Mouse (Mus musculus) kidney, embryonic 14.5 days (tissue): ENCODE measurements around the gene Zfc3h1. TPM values are rescaled to one million over a fixed set of nuclear protein-coding genes. Genes with fewer than 3 reads are reported as not detected.

Source experiments
- ATAC-seq: fragments of 200-750 bp; cut with Nextera tagmentation; 2 replicates; pipeline ENCODE4 v1.8.0; 2017; ENCODE audit warnings: moderate number of reproducible peaks, mild to moderate bottlenecking, moderate TSS enrichment, moderate library complexity; ENCODE audit not compliant: low FRiP score, low TSS enrichment
- H3K27ac ChIP-seq: fragments of 300-500 bp; sonication (generic); 2 replicates; pipeline ENCODE4 v1.5.1; 2014; ENCODE audit warnings: low read depth, mild to moderate bottlenecking, low read length, moderate library complexity, mixed read lengths
- H3K27me3 ChIP-seq: fragments of 300-500 bp; sonication (generic); 2 replicates; pipeline ENCODE4 v1.6.1; 2014; ENCODE audit warnings: mild to moderate bottlenecking, low read length; ENCODE audit not compliant: control insufficient read depth, insufficient read depth
- H3K36me3 ChIP-seq: fragments of 300-500 bp; sonication (generic); 2 replicates; pipeline ENCODE4 v1.6.1; 2014; ENCODE audit warnings: low read length, mixed read lengths; ENCODE audit not compliant: control insufficient read depth, insufficient read depth
- H3K4me1 ChIP-seq: fragments of 300-500 bp; sonication (generic); 2 replicates; pipeline ENCODE4 v1.6.1; 2014; ENCODE audit warnings: low read length, mixed read lengths; ENCODE audit not compliant: control insufficient read depth, insufficient read depth
- H3K4me2 ChIP-seq: fragments of 300-500 bp; sonication (generic); replicated peaks from 2 replicates; pipeline ENCODE4 v1.6.1; 2014; ENCODE audit warnings: low read depth, mild to moderate bottlenecking, low read length
- H3K4me3 ChIP-seq: fragments of 300-500 bp; sonication (generic); 2 replicates; pipeline ENCODE4 v1.5.1; 2014; ENCODE audit warnings: mild to moderate bottlenecking, low read length
- H3K9ac ChIP-seq: fragments of 300-500 bp; sonication (generic); 2 replicates; pipeline ENCODE4 v1.6.1; 2014; ENCODE audit warnings: low read depth, mild to moderate bottlenecking, low read length, moderate library complexity
- H3K9me3 ChIP-seq: fragments of 300-500 bp; sonication (generic); 2 replicates; pipeline ENCODE4 v1.6.1; 2016; ENCODE audit warnings: low read length; ENCODE audit not compliant: control insufficient read depth
- WGBS: fragments of 180-500 bp; shearing (Covaris S2); extraction: QIAGEN DNeasy Blood & Tissue Kit; methylation state at CpG from one replicate; pipeline ENCODE4 v1.1.7; 2014; 5-methylcytosine and 5-hydroxymethylcytosine counted together
- polyA plus RNA-seq: library from polyadenylated mRNA; unstranded; fragments of >200 nt; fragmentation: Nextera tagmentation; extraction: Ambion mirVana; gene quantifications from 2 replicates; pipeline ENCODE4 v1.2.1, GENCODE M21; 2014

Zfc3h1 gene
- 29.2 and 31.1 TPM in 2 replicates for polyA plus RNA-seq

DNA sequence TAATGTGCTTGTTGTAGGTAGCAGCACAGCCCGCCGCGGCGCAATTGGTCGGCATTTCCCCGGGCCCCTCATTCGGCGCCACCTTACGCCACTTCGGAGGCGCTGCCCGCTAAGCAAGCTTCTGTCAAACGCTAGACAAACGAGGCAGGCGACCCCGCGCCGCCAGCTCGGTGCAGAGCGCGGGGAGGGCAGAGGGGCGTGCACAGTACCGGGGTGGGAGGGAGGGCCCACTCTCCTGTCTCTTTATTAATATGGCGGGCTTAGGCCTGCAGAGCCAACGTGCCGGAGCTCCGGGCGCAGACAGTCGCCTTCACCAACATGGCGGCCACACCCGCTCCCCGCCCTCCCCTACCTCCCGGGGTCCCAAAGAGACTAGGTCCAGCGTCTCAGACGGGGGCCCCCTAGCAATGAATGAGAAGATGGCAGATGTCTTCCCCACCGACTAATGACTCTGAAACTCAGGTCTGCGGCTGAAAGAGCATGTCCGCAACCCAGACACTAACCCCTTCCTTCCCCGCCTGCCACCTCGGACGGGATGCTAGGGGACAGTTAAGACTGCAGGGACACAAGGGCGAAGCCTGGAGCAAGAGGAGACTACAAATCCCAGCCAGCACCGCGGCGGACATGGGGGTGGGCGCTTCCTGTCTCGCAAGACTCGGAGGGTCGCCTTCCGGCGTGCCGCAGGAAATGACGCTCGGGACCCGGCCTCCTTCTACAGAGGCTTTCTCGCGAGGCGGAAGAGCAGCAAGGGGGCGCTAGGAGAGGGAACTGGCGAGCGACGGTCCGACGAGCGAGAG is at the start of gene Zfc3h1, which contains the start of gene Thap2:
Gene Zfc3h1 (plus strand): TSS at position 739 of the 797 bp plus-strand sequence.
Gene Thap2 (minus strand): TSS at position 223 of the 797 bp plus-strand sequence.
- H3K4me1 ChIP-seq, result peaks cover 23% of the 10 kb centered on the region
- peak; percentile 98 for ATAC-seq
- peaks cover 6% of the 10 kb centered on the region; the same call in 1 of the 2 replicates for H3K36me3 ChIP-seq
- H3K4me2 ChIP-seq, result peak within 1 kb of the TSS; percentile 68
- peak within 1 kb of the TSS; percentile 95 for H3K27ac ChIP-seq
- H3K9ac ChIP-seq, result peak within 1 kb of the TSS; percentile 95
- H3K9me3 ChIP-seq, result no peaks in the 10 kb centered on the region
- under 1% methylated on average over 63 of the region's 65 CpGs for WGBS
- H3K4me3 ChIP-seq, result peak within 1 kb of the TSS; percentile 95
- no peaks in the 10 kb centered on the region for H3K27me3 ChIP-seq

DNA sequence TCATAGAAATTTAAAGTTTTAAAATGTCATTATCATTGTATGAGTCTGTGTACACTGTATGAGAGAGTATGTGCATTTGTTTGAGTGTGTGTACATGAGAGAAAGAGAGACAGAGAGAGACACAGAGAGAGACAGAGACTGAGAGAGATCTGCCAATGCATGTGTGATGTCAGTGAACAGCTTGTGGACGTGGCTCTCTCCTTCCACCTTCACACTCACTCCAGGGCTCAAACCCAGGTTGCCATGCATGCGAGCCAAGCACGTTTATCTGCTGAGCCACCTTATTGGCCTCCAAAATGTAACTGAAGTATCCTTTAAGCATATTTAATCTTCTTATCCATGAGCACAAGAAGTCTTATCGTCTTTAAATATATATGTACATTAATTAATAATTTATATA is 47.9 kb upstream of the Zfc3h1 start:
- WGBS, result 87% methylated on average over 4 of the region's 4 CpGs

DNA sequence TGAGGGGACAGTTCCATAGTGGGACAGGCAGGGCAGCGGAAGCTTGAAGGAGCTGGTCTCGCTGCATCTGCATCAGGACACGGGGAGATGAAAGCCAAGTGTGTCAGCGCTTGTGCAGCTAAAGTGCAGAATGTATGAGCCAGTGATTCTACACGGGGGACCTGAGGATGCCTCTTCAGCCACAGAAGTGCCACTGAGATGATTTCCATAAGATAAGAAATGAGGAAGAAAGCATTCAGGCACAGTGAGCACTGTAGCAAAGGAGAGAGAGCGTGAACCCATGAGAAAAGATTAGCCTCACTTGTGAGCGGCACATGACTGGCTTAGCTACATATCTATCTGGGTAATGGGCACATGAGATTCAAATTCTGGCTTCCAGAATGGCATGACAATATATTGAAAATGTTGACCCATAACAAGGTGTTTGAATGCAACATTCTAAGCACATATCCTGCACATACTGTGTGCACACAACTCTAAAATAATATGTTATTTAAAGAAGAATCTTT is 44.9 kb upstream of the Zfc3h1 start:
- Histone ChIP-seq H3K4me3 (no peak overlapping the region), H3K36me3 (peaks cover 9% of the 10 kb centered on the region; the same call in 1 of the 2 replicates), H3K9me3 (no peaks in the 10 kb centered on the region), H3K27me3 (no peaks in the 10 kb centered on the region), H3K4me2 (no peak overlapping the region), H3K9ac (no peak overlapping the region), H3K4me1 (no peaks in the 10 kb centered on the region), H3K27ac (no peak overlapping the region)
- ATAC-seq, result no peak
- 92% methylated on average over 7 of the region's 7 CpGs for WGBS

More for the DNA sequence above, 47.9 kb upstream of the Zfc3h1 start:
- Histone ChIP-seq H3K4me2 (no peak overlapping the region), H3K4me3 (no peak overlapping the region), H3K4me1 (no peaks in the 10 kb centered on the region), H3K27me3 (no peaks in the 10 kb centered on the region), H3K9me3 (no peaks in the 10 kb centered on the region), H3K9ac (no peak overlapping the region), H3K36me3 (peaks cover 3% of the 10 kb centered on the region; the same call in 1 of the 2 replicates), H3K27ac (no peak overlapping the region)
- no peak for ATAC-seq

DNA sequence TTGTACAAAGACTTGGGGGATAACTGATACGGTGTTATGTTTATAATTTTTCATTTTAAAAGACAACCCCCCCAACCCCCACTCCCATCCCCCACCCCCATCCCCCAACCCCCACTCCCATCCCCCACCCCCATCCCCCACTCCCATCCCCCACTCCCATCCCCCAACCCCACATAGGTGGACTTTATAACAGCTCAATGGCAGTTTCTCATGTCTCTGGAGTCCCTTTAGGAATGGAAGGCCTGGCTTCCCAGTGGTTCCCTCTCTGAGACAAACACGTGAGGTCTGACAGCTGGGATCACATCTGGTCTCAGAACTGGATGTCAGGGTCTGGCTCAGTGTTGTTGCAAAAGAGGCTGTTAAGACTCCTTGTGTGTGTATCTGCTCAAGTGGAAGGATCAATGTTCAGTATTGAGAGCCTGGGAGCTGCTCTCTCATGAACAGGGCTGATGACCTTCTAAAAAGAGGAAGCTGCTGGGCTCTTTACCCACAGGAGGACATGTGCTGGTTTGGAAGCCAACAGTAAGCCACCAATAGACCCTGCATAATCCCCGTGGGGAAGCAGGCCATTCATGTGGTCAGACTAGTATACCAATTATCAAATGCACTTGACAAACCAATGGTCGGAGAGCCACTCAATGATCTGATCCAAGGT is 41.9 kb upstream of the Zfc3h1 start:
- Histone ChIP-seq H3K9me3 (no peaks in the 10 kb centered on the region), H3K4me1 (no peaks in the 10 kb centered on the region), H3K27ac (no peak overlapping the region), H3K4me3 (no peak overlapping the region), H3K36me3 (peaks cover 11% of the 10 kb centered on the region; the same call in 1 of the 2 replicates), H3K9ac (no peak overlapping the region), H3K4me2 (no peak overlapping the region), H3K27me3 (no peaks in the 10 kb centered on the region)
- no peak for ATAC-seq
- WGBS, result 91% methylated on average over 4 of the region's 4 CpGs

DNA sequence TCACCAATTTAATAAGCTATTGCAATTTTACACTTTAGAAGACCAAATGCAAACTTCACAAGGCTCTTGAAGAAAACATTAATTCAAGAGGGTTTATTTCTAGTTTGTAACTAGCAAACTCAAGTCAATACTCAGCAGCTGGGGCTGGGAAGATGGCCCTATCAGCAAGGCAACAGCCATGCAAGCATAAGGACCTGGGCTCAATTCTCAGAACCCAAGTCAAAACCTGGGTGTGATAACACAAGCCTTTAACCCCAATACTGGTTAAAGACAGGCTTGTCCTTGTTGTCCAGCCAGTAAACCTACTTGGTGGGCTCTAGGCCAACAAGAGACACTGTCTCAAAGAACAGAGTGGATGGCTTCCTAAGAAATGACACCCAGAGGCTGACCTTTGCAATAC is 38.3 kb upstream of the Zfc3h1 start:
- no peak for ATAC-seq
- Histone ChIP-seq H3K36me3 (peaks cover 11% of the 10 kb centered on the region; the same call in 1 of the 2 replicates), H3K4me2 (no peak overlapping the region), H3K9ac (no peak overlapping the region), H3K27me3 (no peaks in the 10 kb centered on the region), H3K4me3 (no peak overlapping the region), H3K9me3 (no peaks in the 10 kb centered on the region), H3K4me1 (no peaks in the 10 kb centered on the region), H3K27ac (no peak overlapping the region)

DNA sequence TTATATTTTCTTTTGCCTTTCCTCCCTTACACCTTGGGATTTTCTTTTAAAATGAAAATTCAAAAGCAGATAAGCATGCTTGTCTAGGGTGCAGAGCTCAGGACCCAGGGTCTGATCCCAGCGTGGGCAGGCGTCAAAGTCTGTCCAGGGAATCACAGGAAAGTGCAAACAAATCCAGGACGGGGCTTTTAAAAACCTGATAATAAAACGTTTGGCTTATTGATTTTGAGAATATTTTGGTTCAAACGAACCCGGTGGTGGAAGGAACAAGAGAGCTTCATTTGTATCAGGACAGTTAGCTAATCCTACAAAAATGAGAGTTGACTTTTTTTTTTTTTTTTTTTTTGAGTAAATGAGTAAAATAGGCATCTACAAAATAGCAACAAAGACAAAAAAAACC is 36.6 kb upstream of the Zfc3h1 start:
- Histone ChIP-seq H3K4me2 (no peak overlapping the region), H3K4me3 (no peak overlapping the region), H3K27ac (no peak overlapping the region), H3K27me3 (no peaks in the 10 kb centered on the region), H3K36me3 (peaks cover 3% of the 10 kb centered on the region; the same call in 1 of the 2 replicates), H3K4me1 (no peaks in the 10 kb centered on the region), H3K9ac (no peak overlapping the region), H3K9me3 (no peaks in the 10 kb centered on the region)
- WGBS, result 83% methylated on average over 6 of the region's 6 CpGs
- no peak for ATAC-seq

DNA sequence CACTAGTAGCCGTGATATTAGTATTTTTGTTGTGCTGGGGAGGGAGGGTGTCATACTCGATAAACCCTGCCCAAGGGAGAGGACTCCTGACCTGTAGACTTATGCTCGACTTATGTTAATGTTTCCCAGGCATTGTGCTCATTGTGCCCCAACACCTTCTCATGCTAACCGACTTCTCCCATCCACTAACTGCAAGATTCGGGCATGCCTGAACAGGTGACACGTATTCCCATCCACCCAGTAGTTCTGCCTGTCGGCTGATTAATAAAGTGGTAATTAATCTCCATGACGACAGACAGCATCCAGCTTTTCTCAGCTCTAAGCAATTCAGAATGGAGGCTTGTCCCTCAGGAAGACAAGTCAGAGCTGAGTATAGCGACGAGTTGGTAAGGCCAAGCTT is 35.7 kb upstream of the Zfc3h1 start:
- peaks cover 3% of the 10 kb centered on the region; the same call in 1 of the 2 replicates for H3K36me3 ChIP-seq
- H3K9ac ChIP-seq, result no peak overlapping the region
- no peaks in the 10 kb centered on the region for H3K4me1 ChIP-seq
- no peaks in the 10 kb centered on the region for H3K27me3 ChIP-seq
- no peak overlapping the region for H3K4me3 ChIP-seq
- H3K9me3 ChIP-seq, result no peaks in the 10 kb centered on the region
- no peak overlapping the region for H3K4me2 ChIP-seq
- no peak for ATAC-seq
- 73% methylated on average over 10 of the region's 10 CpGs for WGBS
- no peak overlapping the region for H3K27ac ChIP-seq

DNA sequence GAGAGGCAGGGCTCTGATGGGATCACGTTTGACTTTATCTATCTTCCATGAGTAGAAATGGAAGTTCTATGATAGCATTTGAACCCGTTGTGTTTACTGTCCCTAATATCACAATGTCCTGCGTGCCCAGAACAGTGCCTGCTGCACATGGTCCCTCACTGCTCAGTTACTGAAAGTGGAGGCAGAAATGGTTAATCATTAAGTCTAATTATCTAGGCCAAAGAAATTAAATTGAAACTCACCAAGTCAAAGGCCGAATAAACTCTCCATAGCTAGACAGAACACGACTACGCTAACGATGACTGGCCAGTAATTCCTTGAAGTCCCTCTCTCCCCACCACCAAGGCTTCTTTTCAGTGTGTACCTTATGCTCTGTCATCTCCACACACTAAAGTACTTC is 35.2 kb upstream of the Zfc3h1 start:
- Histone ChIP-seq H3K36me3 (peaks cover 3% of the 10 kb centered on the region; the same call in 1 of the 2 replicates), H3K9ac (no peak overlapping the region), H3K4me3 (no peak overlapping the region), H3K27ac (no peak overlapping the region), H3K27me3 (no peaks in the 10 kb centered on the region), H3K4me1 (no peaks in the 10 kb centered on the region), H3K9me3 (no peaks in the 10 kb centered on the region), H3K4me2 (no peak overlapping the region)
- 77% methylated on average over 7 of the region's 7 CpGs for WGBS
- ATAC-seq, result peak; percentile 39; the same call in 1 of the 2 replicates
